Mouse (Mus musculus) leukemia stem cell, adult 10-12 weeks (primary cell): Measurements from ENCODE around the gene Olfr1333. TPM values are rescaled to one million over a fixed set of nuclear protein-coding genes. Genes with fewer than 3 reads are reported as not detected.

ENCODE experiments used
- polyA plus RNA-seq: library from polyadenylated mRNA; stranded (reverse); fragments of >175 nt; gene quantifications from 2 replicates; pipeline ENCODE4 v1.2.3, GENCODE M21; 2012; ENCODE audit warnings: low replicate concordance

Olfr1333 gene
- polyA plus RNA-seq: not detected in 2 replicates

DNA sequence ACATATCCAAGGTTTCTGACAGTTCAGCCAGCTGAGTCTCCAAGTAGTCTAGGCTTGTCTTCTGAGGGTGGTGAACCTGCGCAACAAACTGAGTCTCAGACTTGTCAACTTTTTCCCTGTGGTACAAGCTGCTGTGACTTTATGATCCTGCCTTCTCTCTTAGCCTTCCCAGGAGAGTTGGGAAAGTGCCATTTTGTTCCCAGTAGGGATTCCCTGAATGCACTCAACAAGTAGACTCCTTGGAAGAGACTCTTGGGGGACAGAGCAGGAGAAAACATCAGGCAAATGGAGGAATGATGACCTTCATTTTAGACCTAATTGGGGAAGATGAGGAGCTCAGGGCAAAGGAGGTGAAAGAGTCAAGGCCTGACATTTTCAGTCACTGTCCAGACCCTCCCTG lies at the start of gene Olfr1333:
TSS of gene Olfr1333 (minus strand) at position 101 of the 400 bp plus-strand sequence.

DNA sequence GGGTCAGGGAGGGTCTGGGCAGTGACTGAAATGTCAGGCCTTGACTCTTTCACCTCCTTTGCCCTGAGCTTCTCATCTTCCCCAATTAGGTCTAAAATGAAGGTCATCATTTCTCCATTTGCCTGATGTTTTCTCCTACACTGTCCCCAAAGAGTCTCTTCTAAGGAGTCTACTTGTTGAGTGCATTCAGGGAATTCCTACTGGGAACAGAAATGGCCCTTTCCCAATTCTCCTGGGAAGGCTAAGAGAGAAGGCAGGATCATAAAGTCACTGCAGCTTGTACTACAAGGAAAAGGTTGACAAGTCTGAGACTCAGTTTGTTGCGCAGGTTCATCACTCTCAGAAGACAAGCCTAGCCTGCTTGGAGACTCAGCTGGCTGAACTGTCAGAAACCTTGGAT lies 28.3 kb upstream of the Olfr1333 start, which contains the start of gene Olfr1331:
TSS of gene Olfr1331 (plus strand) at position 301 of the 400 bp plus-strand sequence.

DNA sequence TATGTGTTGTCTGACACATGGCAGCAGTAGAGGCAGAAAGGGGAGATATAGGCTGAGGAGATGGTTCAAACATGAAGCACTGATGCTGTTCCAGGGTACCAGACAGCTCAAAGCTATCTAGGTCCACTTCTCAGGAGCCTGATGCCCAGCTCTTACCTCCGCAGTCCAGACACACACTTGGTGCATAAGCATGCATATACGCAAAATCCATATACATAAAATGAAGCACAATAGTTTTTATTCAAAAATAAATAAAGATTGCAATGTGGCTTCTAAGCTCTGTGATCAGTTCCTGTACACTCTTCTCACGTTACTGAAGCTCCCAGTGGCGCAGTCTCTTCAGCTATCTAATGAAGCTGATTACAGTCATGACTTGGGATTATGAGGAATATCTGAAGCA lies 26.2 kb downstream of the Olfr1333 start, which contains the start of gene Olfr1335:
TSS of gene Olfr1335 (minus strand) at position 101 of the 400 bp plus-strand sequence.

DNA sequence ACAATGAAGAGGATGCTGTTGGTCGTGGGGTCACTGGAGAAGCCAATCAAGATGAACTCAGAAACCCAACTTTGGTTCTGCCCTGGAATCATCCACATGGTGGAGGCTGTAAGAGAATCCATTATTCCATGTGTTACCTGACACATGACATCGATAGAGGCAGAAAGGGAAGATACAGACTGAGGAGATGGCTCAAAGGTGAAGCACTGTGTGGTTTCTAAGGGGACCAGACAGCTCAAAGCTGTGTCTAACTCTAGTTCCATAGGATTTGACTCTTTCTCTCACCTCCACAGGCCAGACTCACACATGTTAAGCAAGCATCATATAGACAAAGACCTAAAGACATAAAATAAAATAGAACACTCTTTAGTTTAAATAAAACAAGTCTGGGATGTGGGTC lies 53.6 kb downstream of the Olfr1333 start, which contains the start of gene Olfr1337:
TSS of gene Olfr1337 (minus strand) at position 101 of the 400 bp plus-strand sequence.

Other genes starting within 250 kb of the Olfr1333 start
- not detected in 2 replicates for gene Cfap57, start 215.5 kb downstream of the Olfr1333 start, polyA plus RNA-seq
- 4.3 and 10.8 TPM in 2 replicates for gene Ebna1bp2, start 215.5 kb downstream of the Olfr1333 start, polyA plus RNA-seq
- not detected in 2 replicates for gene Olfr62, start 177.3 kb downstream of the Olfr1333 start, polyA plus RNA-seq
- gene Olfr1342, start 143.5 kb downstream of the Olfr1333 start, polyA plus RNA-seq: not detected in 2 replicates
- not detected in 2 replicates for gene Olfr1341, start 132.8 kb downstream of the Olfr1333 start, polyA plus RNA-seq
- gene Olfr1340, start 116.1 kb downstream of the Olfr1333 start, polyA plus RNA-seq: not detected in 2 replicates
- not detected in 2 replicates for gene Olfr1339, start 104.1 kb downstream of the Olfr1333 start, polyA plus RNA-seq
- not detected in 2 replicates for gene Olfr1338, start 77.5 kb downstream of the Olfr1333 start, polyA plus RNA-seq
- gene Olfr1337, start 53.7 kb downstream of the Olfr1333 start, polyA plus RNA-seq: not detected in 2 replicates
- gene Olfr1335, start 26.3 kb downstream of the Olfr1333 start, polyA plus RNA-seq: not detected in 2 replicates
- gene Olfr1331, start 28.4 kb upstream of the Olfr1333 start, polyA plus RNA-seq: not detected in 2 replicates
- not detected in 2 replicates for gene Olfr1330, start 52.3 kb upstream of the Olfr1333 start, polyA plus RNA-seq
- not detected in 2 replicates for gene Olfr1329, start 81.2 kb upstream of the Olfr1333 start, polyA plus RNA-seq
- not detected in 2 replicates for gene Olfr1328, start 102.3 kb upstream of the Olfr1333 start, polyA plus RNA-seq
- gene Lao1, start 125.3 kb upstream of the Olfr1333 start, polyA plus RNA-seq: not detected in 2 replicates